Mouse (Mus musculus): ENCODE results near the gene Ets1.

- no peak for TF ChIP-seq POLR2A (IDR thresholded peaks at IDR 0.05; ENCODE audit: borderline replicate concordance, control insufficient read depth, low read depth, low read length)
- TF ChIP-seq CTCF (IDR thresholded peaks at IDR 0.05; ENCODE audit: control insufficient read depth, insufficient read depth, low read length): no peak
Measured at GRCm38 (mm10) chr9:32743642-32744161, 107.7 kb downstream of the Ets1 start.

All from bone marrow, adult 2 months (tissue).